Mouse (Mus musculus) embryonic facial prominence, embryonic 14.5 days (tissue): ENCODE measurements around the gene Nmrk1. TPM values are rescaled to one million over a fixed set of nuclear protein-coding genes. Genes with fewer than 3 reads are reported as not detected.
A peak's percentile ranks its signal among the peaks of the same experiment; 100 is the strongest.

Experiments used
- ATAC-seq: fragments of 200-750 bp; cut with Nextera tagmentation; 2 replicates; pipeline ENCODE4 v1.8.0; 2017; ENCODE audit warnings: low read depth, moderate number of reproducible peaks, moderate TSS enrichment
- DNase-seq: peaks from one replicate; pipeline ENCODE4 v3.0.0-alpha.2; 2015; ENCODE audit warnings: low spot score
- H3K27ac ChIP-seq: fragments of 300-500 bp; sonication (generic); replicated peaks from 2 replicates; pipeline ENCODE4 v1.5.1; 2014; ENCODE audit warnings: low read depth, mild to moderate bottlenecking, low read length, moderate library complexity
- H3K27me3 ChIP-seq: fragments of 300-500 bp; sonication (generic); replicated peaks from 2 replicates; pipeline ENCODE4 v1.6.1; 2014; ENCODE audit warnings: low read length; ENCODE audit not compliant: control insufficient read depth, insufficient read depth
- H3K36me3 ChIP-seq: fragments of 300-500 bp; sonication (generic); 2 replicates; pipeline ENCODE4 v1.6.1; 2014; ENCODE audit warnings: low read length, mixed read lengths; ENCODE audit not compliant: control insufficient read depth, insufficient read depth
- H3K4me1 ChIP-seq: fragments of 300-500 bp; sonication (generic); 2 replicates; pipeline ENCODE4 v1.6.1; 2014; ENCODE audit warnings: antibody characterized with exemption, low read length; ENCODE audit not compliant: control insufficient read depth, insufficient read depth
- H3K4me2 ChIP-seq: fragments of 300-500 bp; sonication (generic); 2 replicates; pipeline ENCODE4 v1.6.1; 2014; ENCODE audit warnings: low read depth, mild to moderate bottlenecking, low read length, moderate library complexity, mixed read lengths
- H3K4me3 ChIP-seq: fragments of 300-500 bp; sonication (generic); 2 replicates; pipeline ENCODE4 v1.5.1; 2014; ENCODE audit warnings: low read depth, mild to moderate bottlenecking, low read length
- H3K9ac ChIP-seq: fragments of 300-500 bp; sonication (generic); 2 replicates; pipeline ENCODE4 v1.6.1; 2014; ENCODE audit warnings: low read depth, mild to moderate bottlenecking, low read length, moderate library complexity, mixed read lengths
- H3K9me3 ChIP-seq: fragments of 300-500 bp; sonication (generic); 2 replicates; pipeline ENCODE4 v1.6.1; 2016; ENCODE audit warnings: low read length; ENCODE audit not compliant: control insufficient read depth
- WGBS: fragments of 180-500 bp; shearing (Covaris S2); extraction: QIAGEN DNeasy Blood & Tissue Kit; methylation state at CpG from one replicate; pipeline ENCODE4 v1.1.7; 2014; 5-methylcytosine and 5-hydroxymethylcytosine counted together
- polyA plus RNA-seq: library from polyadenylated mRNA; unstranded; fragments of >200 nt; fragmentation: Nextera tagmentation; extraction: Ambion mirVana; gene quantifications from 2 replicates; pipeline ENCODE4 v1.2.1, GENCODE M21; 2014

Nmrk1 gene
- polyA plus RNA-seq, 1 experiment from 2014 or later, result 8.6 TPM

GRCm38 (mm10) chr19:18687556-18687955, 55.8 kb downstream of the Nmrk1 start:
- Histone ChIP-seq H3K27me3 (no peaks in the 10 kb centered on the region), H3K4me3 (no peak overlapping the region), H3K9ac (no peak overlapping the region), H3K27ac (no peak overlapping the region), H3K4me1 (no peaks in the 10 kb centered on the region), H3K36me3 (peaks cover 4% of the 10 kb centered on the region; the same call in 1 of the 2 replicates), H3K9me3 (no peaks in the 10 kb centered on the region), H3K4me2 (no peak overlapping the region)
- WGBS, result 73% methylated on average over 3 of the region's 3 CpGs
- DNase-seq (peak; percentile 61), ATAC-seq (no peak)

GRCm38 (mm10) chr19:18692176-18692575, 60.4 kb downstream of the Nmrk1 start:
- Histone ChIP-seq H3K36me3 (peaks cover 15% of the 10 kb centered on the region), H3K27me3 (no peaks in the 10 kb centered on the region), H3K27ac (no peak overlapping the region), H3K4me3 (no peak overlapping the region), H3K4me1 (no peaks in the 10 kb centered on the region), H3K9me3 (no peaks in the 10 kb centered on the region), H3K9ac (no peak overlapping the region), H3K4me2 (no peak overlapping the region)
- no peak for ATAC-seq
- no peak for DNase-seq
- WGBS, result 86% methylated on average over 3 of the region's 3 CpGs

GRCm38 (mm10) chr19:18692768-18693167, 61.0 kb downstream of the Nmrk1 start:
- WGBS, result 87% methylated on average over 2 of the region's 2 CpGs
- no peak for DNase-seq
- Histone ChIP-seq H3K4me3 (no peak overlapping the region), H3K27ac (no peak overlapping the region), H3K4me1 (no peaks in the 10 kb centered on the region), H3K9ac (no peak overlapping the region), H3K4me2 (no peak overlapping the region), H3K27me3 (no peaks in the 10 kb centered on the region), H3K36me3 (peaks cover 21% of the 10 kb centered on the region), H3K9me3 (no peaks in the 10 kb centered on the region)
- ATAC-seq, result no peak

GRCm38 (mm10) chr19:18695116-18695515, 63.4 kb downstream of the Nmrk1 start:
- Histone ChIP-seq H3K9me3 (no peaks in the 10 kb centered on the region), H3K36me3 (peaks cover 25% of the 10 kb centered on the region), H3K4me3 (no peak overlapping the region), H3K4me2 (no peak overlapping the region), H3K27ac (no peak overlapping the region), H3K27me3 (no peaks in the 10 kb centered on the region), H3K4me1 (no peaks in the 10 kb centered on the region), H3K9ac (no peak overlapping the region)
- WGBS, result 97% methylated on average over 3 of the region's 3 CpGs
- no peak for DNase-seq
- ATAC-seq, result no peak

- no peaks in the 10 kb centered on the region for H3K4me1 ChIP-seq
- ATAC-seq, result no peak
- H3K27ac ChIP-seq, result no peak overlapping the region
- no peak overlapping the region for H3K9ac ChIP-seq
- no peak overlapping the region for H3K4me2 ChIP-seq
- no peaks in the 10 kb centered on the region for H3K9me3 ChIP-seq
- H3K36me3 ChIP-seq, result peaks cover 23% of the 10 kb centered on the region
- 84% methylated on average over 1 of the region's 1 CpGs for WGBS
- H3K4me3 ChIP-seq, result no peak overlapping the region
- no peaks in the 10 kb centered on the region for H3K27me3 ChIP-seq
- DNase-seq, result no peak
These were observed 63.8 kb downstream of the Nmrk1 start for GRCm38 (mm10) chr19:18695552-18695951.

Other genes with a start within 250 kb of the Nmrk1 start
- 105 and 116 TPM in 2 replicates for gene Ostf1, start 127 bp upstream of the Nmrk1 start, polyA plus RNA-seq
- 37.5 and 40.2 TPM in 2 replicates for gene Carnmt1, start 38.8 kb downstream of the Nmrk1 start, polyA plus RNA-seq
- 29.0 and 32.1 TPM in 2 replicates for gene D030056L22Rik, start 81.2 kb downstream of the Nmrk1 start, polyA plus RNA-seq
- gene Trpm6, start 118.0 kb downstream of the Nmrk1 start, polyA plus RNA-seq, result 0.35 and 0.48 TPM in 2 replicates